Mouse (Mus musculus) frontal cortex, postnatal 25 days (tissue): ENCODE data around the gene Gabrd.

Experiments used
- DNase-seq, 2 experiments: peaks; one replicate each; pipeline ENCODE4 v3.0.0; 2022; ENCODE audit warnings: low spot score in 2 of 2

The Gabrd gene

GRCm38 (mm10) chr4:155383326-155383725 lies 14.6 kb downstream of the Gabrd start:
- DNase-seq = no peak

GRCm38 (mm10) chr4:155382752-155383151 lies 15.2 kb downstream of the Gabrd start:
- DNase-seq = peak; percentile 29 to 48

GRCm38 (mm10) chr4:155381974-155382373 lies 15.9 kb downstream of the Gabrd start:
- DNase-seq = no peak

- no peak for DNase-seq
Measured at GRCm38 (mm10) chr4:155371797-155372735, 25.8 kb downstream of the Gabrd start.

GRCm38 (mm10) chr4:155370737-155371715 lies 26.9 kb downstream of the Gabrd start:
- no peak for DNase-seq

GRCm38 (mm10) chr4:155368684-155369083 lies 29.2 kb downstream of the Gabrd start:
- DNase-seq = peak; percentile 75 to 77

GRCm38 (mm10) chr4:155367739-155368138 lies 30.2 kb downstream of the Gabrd start:
- no peak for DNase-seq

- DNase-seq = no peak
Measured at GRCm38 (mm10) chr4:155366784-155367183, 31.1 kb downstream of the Gabrd start.

GRCm38 (mm10) chr4:155362443-155362842 lies 35.5 kb downstream of the Gabrd start:
- DNase-seq = no peak

GRCm38 (mm10) chr4:155361303-155361791 lies 36.6 kb downstream of the Gabrd start, which contains the start of gene Prkcz:
Gene Prkcz (minus strand): TSS chr4:155361361.
- no peak for DNase-seq

- no peak for DNase-seq
Measured at GRCm38 (mm10) chr4:155360856-155361255, 37.1 kb downstream of the Gabrd start.

GRCm38 (mm10) chr4:155359560-155360464 lies 38.1 kb downstream of the Gabrd start:
- DNase-seq = no peak

GRCm38 (mm10) chr4:155357601-155358000 lies 40.3 kb downstream of the Gabrd start:
- no peak for DNase-seq

- DNase-seq = no peak
Measured at GRCm38 (mm10) chr4:155356354-155356753, 41.6 kb downstream of the Gabrd start.

- no peak for DNase-seq
Measured at GRCm38 (mm10) chr4:155354546-155354945, 43.4 kb downstream of the Gabrd start.

GRCm38 (mm10) chr4:155354035-155354434 lies 43.9 kb downstream of the Gabrd start:
- DNase-seq = no peak

GRCm38 (mm10) chr4:155352581-155352980 lies 45.3 kb downstream of the Gabrd start:
- DNase-seq = no peak

GRCm38 (mm10) chr4:155346350-155346749 lies 51.6 kb downstream of the Gabrd start:
- DNase-seq = no peak

- peak; percentile 67 to 71 for DNase-seq
Measured at GRCm38 (mm10) chr4:155345608-155345953, 52.3 kb downstream of the Gabrd start.

GRCm38 (mm10) chr4:155344716-155345607 lies 53.0 kb downstream of the Gabrd start:
- DNase-seq = peak in 1 of 2 experiments; percentile 32
